Mouse (Mus musculus) stomach, postnatal 0 days (tissue): ENCODE results near the gene Pou2f3. TPM values are rescaled to one million over a fixed set of nuclear protein-coding genes. Genes with fewer than 3 reads are reported as not detected.

ENCODE experiments used
- ATAC-seq: fragments of 200-750 bp; cut with Nextera tagmentation; 2 replicates; pipeline ENCODE4 v1.8.0; 2017; ENCODE audit not compliant: low FRiP score, low TSS enrichment
- DNase-seq: peaks from one replicate; pipeline ENCODE4 v3.0.0-alpha.2; 2016; ENCODE audit warnings: low spot score
- H3K27ac ChIP-seq: fragments of 300-500 bp; sonication (generic); replicated peaks from 2 replicates; pipeline ENCODE4 v1.5.1; 2014; ENCODE audit warnings: mild to moderate bottlenecking, control low read depth
- H3K27me3 ChIP-seq: fragments of 300-500 bp; sonication (generic); 2 replicates; pipeline ENCODE4 v1.6.1; 2014; ENCODE audit warnings: low read length; ENCODE audit not compliant: control insufficient read depth, insufficient read depth
- H3K36me3 ChIP-seq: fragments of 300-500 bp; sonication (generic); 2 replicates; pipeline ENCODE4 v1.6.1; 2014; ENCODE audit warnings: low read length, mixed read lengths; ENCODE audit not compliant: control insufficient read depth, insufficient read depth
- H3K4me1 ChIP-seq: fragments of 300-500 bp; sonication (generic); replicated peaks from 2 replicates; pipeline ENCODE4 v1.6.1; 2014; ENCODE audit warnings: antibody characterized with exemption; ENCODE audit not compliant: control insufficient read depth, insufficient read depth
- H3K4me2 ChIP-seq: fragments of 300-500 bp; sonication (generic); replicated peaks from 2 replicates; pipeline ENCODE4 v1.6.1; 2014; ENCODE audit warnings: low read depth, mild to moderate bottlenecking, control low read depth, moderate library complexity
- H3K4me3 ChIP-seq: fragments of 300-500 bp; sonication (generic); 2 replicates; pipeline ENCODE4 v1.5.1; 2014; ENCODE audit warnings: low read depth, low read length, control low read depth
- H3K9ac ChIP-seq: fragments of 300-500 bp; sonication (generic); 2 replicates; pipeline ENCODE4 v1.6.1; 2014; ENCODE audit warnings: mild to moderate bottlenecking, low read length, control low read depth, mixed read lengths
- H3K9me3 ChIP-seq: fragments of 300-500 bp; sonication (generic); 2 replicates; pipeline ENCODE4 v1.6.1; 2016; ENCODE audit warnings: low read length; ENCODE audit not compliant: control insufficient read depth
- CTCF ChIP-seq: IDR thresholded peaks from 2 replicates; pipeline ENCODE4 v1.5.1; 2016; ENCODE audit warnings: antibody characterized with exemption, low read depth, mild to moderate bottlenecking, moderate library complexity
- EP300 ChIP-seq: optimal IDR thresholded peaks from 2 replicates; pipeline ENCODE3; 2016; ENCODE audit warnings: antibody characterized with exemption
- WGBS: fragments of 180-500 bp; shearing (Covaris S2); extraction: QIAGEN DNeasy Blood & Tissue Kit; methylation state at CpG from one replicate; pipeline ENCODE4 v1.1.7; 2014; 5-methylcytosine and 5-hydroxymethylcytosine counted together
- polyA plus RNA-seq: library from polyadenylated mRNA; unstranded; fragments of >200 nt; fragmentation: Nextera tagmentation; extraction: Ambion mirVana; gene quantifications from 2 replicates; pipeline ENCODE4 v1.2.1, GENCODE M21; 2015

The Pou2f3 gene
- polyA plus RNA-seq, 1 experiment from 2014 or later = 1.7 TPM

GRCm38 (mm10) chr9:43110286-43110980 is 99.7 kb downstream of the Pou2f3 start:
- no peaks in the 10 kb centered on the region for H3K36me3 ChIP-seq
- no peak overlapping the region for H3K9ac ChIP-seq
- no peaks in the 10 kb centered on the region for H3K9me3 ChIP-seq
- 80% methylated on average over 8 of the region's 8 CpGs for WGBS
- no peak overlapping the region for H3K27ac ChIP-seq
- no peaks in the 10 kb centered on the region for H3K4me1 ChIP-seq
- no peak for TF ChIP-seq CTCF
- TF ChIP-seq EP300 = no peak
- no peak overlapping the region for H3K4me2 ChIP-seq
- H3K27me3 ChIP-seq = no peaks in the 10 kb centered on the region
- ATAC-seq (no peak), DNase-seq (no peak)
- no peak overlapping the region for H3K4me3 ChIP-seq

GRCm38 (mm10) chr9:43109125-43109524 is 101.0 kb downstream of the Pou2f3 start:
- Histone ChIP-seq H3K27ac (no peak overlapping the region), H3K27me3 (no peaks in the 10 kb centered on the region), H3K4me1 (no peaks in the 10 kb centered on the region), H3K4me3 (no peak overlapping the region), H3K9me3 (no peaks in the 10 kb centered on the region), H3K36me3 (no peaks in the 10 kb centered on the region), H3K4me2 (no peak overlapping the region), H3K9ac (no peak overlapping the region)
- TF ChIP-seq CTCF (no peak), EP300 (no peak)
- no peak for ATAC-seq
- 85% methylated on average over 7 of the region's 7 CpGs for WGBS
- DNase-seq = no peak

- ATAC-seq = no peak
- Histone ChIP-seq H3K4me1 (no peaks in the 10 kb centered on the region), H3K27ac (no peak overlapping the region), H3K36me3 (no peaks in the 10 kb centered on the region), H3K27me3 (no peaks in the 10 kb centered on the region), H3K4me3 (no peak overlapping the region), H3K9ac (no peak overlapping the region), H3K9me3 (no peaks in the 10 kb centered on the region), H3K4me2 (no peak overlapping the region)
- no peak for DNase-seq
- 72% methylated on average over 3 of the region's 3 CpGs for WGBS
- TF ChIP-seq CTCF (no peak), EP300 (no peak)
Observed at GRCm38 (mm10) chr9:43108721-43109120, 101.4 kb downstream of the Pou2f3 start.

DNA sequence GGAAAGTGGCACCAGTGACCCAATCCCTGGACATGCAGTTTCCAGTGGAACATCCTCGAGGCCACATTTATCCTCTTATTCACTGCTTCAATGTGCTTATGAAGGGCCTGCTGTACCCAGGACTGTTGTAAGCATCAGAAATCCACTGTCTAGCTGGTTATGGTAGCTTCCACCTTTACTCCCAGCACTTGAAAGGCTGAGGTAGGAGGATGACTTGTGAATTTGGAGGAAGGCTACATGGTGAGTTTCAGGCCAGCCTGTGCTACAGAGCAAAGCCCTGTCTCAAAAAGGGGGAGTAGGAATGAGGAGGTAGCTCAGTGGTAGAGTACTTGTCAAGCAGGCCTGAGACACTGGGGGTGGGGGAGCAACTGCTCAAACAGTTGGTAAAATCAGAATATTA is 102.1 kb downstream of the Pou2f3 start:
- H3K36me3 ChIP-seq = no peaks in the 10 kb centered on the region
- no peak overlapping the region; the same call in 1 of the 2 replicates for H3K27ac ChIP-seq
- H3K9me3 ChIP-seq = no peaks in the 10 kb centered on the region
- 83% methylated on average over 1 of the region's 1 CpGs for WGBS
- no peaks in the 10 kb centered on the region for H3K27me3 ChIP-seq
- TF ChIP-seq CTCF = no peak
- no peak for TF ChIP-seq EP300
- no peak overlapping the region for H3K9ac ChIP-seq
- no peak for ATAC-seq
- no peak overlapping the region for H3K4me2 ChIP-seq
- no peaks in the 10 kb centered on the region; the same call in 1 of the 2 replicates for H3K4me1 ChIP-seq
- no peak for DNase-seq
- H3K4me3 ChIP-seq = no peak overlapping the region

DNA sequence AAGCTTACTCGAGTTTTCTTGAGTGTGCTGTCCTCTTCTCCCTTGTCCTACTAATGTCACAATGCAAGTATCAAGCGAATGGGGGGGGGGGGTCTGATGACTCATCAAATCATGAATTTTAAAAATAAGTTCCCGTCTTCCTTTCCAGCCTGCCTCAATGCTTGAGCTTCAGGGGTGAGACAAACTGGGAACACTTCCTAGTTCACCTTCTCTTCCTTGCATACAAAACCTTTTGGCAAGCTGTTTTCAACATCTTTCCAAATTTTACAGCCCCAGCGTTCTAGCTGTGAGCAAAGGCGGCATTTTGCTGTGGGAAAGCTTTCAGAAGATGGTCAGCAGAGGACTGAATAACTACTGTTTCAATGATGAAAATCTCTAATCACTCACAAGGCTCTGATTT is 102.6 kb downstream of the Pou2f3 start:
- Histone ChIP-seq H3K4me3 (no peak overlapping the region), H3K27me3 (no peaks in the 10 kb centered on the region), H3K9ac (no peak overlapping the region), H3K27ac (peak overlapping the region; percentile 98; the same call in 1 of the 2 replicates), H3K9me3 (no peaks in the 10 kb centered on the region), H3K4me1 (no peaks in the 10 kb centered on the region; the same call in 1 of the 2 replicates), H3K36me3 (no peaks in the 10 kb centered on the region), H3K4me2 (0 out of 2 replicates have a peak overlapping the region, but pooled peaks have one; percentile 78)
- 35% methylated on average over 5 of the region's 5 CpGs for WGBS
- no peak for DNase-seq
- no peak for ATAC-seq
- TF ChIP-seq EP300 (no peak), CTCF (no peak)

- DNase-seq = peak; percentile 68
- no peaks in the 10 kb centered on the region; the same call in 1 of the 2 replicates for H3K4me1 ChIP-seq
- no peak; the same call in 1 of the 2 replicates for ATAC-seq
- peak within 1 kb of the TSS; percentile 95 for H3K4me3 ChIP-seq
- no peaks in the 10 kb centered on the region for H3K27me3 ChIP-seq
- H3K27ac ChIP-seq = peak within 1 kb of the TSS; percentile 98
- H3K9me3 ChIP-seq = no peaks in the 10 kb centered on the region
- H3K4me2 ChIP-seq = peak within 1 kb of the TSS; percentile 78
- H3K36me3 ChIP-seq = no peaks in the 10 kb centered on the region
- H3K9ac ChIP-seq = peak within 1 kb of the TSS; percentile 95
- 4% methylated on average over 10 of the region's 10 CpGs for WGBS
- TF ChIP-seq EP300 (peak; percentile 37), CTCF (peak; percentile 84)
Observed at GRCm38 (mm10) chr9:43107187-43107517, 103.0 kb downstream of the Pou2f3 start, which contains the start of gene Arhgef12. TSS of gene Arhgef12 (minus strand) at chr9:43107239.
